Mouse (Mus musculus): ENCODE results near the gene Tsga10ip.

Gene Tsga10ip

GRCm38 (mm10) chr19:5345297-5346131 lies 56.8 kb downstream of the Tsga10ip start:
- peak; percentile 90 for DNase-seq (ENCODE audit: low read depth)

DNA sequence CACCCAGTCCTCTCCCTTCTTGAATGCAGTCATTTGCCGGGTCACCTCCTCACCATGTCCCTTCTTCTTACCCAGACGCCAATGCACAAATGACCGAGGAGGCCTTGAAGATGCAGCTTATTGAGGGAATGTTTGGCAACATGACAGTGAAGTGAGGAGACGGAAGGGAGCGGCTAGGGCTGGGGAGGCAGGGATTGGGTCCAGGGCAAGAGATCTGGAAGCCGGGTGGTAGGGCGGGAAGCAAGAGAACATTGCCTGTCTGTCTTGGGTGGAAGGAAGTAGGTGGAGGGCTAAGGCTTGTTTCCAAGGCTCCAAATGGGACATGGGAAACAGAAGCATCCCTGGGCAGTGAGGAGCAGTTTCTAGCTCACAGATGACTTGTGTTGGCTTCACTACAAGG lies 61.0 kb downstream of the Tsga10ip start:
- DNase-seq (ENCODE audit: low read depth) = no peak
